Mouse (Mus musculus) thymus, adult 2 months (tissue): Measurements from ENCODE around the gene Utp18.

Source experiments
- CTCF ChIP-seq: fragments of 200-500 bp; IDR thresholded peaks from 2 replicates; pipeline ENCODE4 v1.5.1; 2012; ENCODE audit warnings: mild to moderate bottlenecking, control low read depth, low read length, moderate library complexity, borderline replicate concordance; ENCODE audit not compliant: control insufficient read depth, poor library complexity, insufficient read depth; ENCODE audit errors: extremely low read depth
- POLR2A ChIP-seq: fragments of 200-500 bp; IDR thresholded peaks from 2 replicates; pipeline ENCODE4 v1.6.1; 2012; ENCODE audit warnings: mild to moderate bottlenecking, low read length, control low read depth, moderate library complexity; ENCODE audit not compliant: control insufficient read depth, poor library complexity, insufficient read depth; ENCODE audit errors: extremely low read depth

- TF ChIP-seq CTCF: no peak
- TF ChIP-seq POLR2A: no peak
These were observed 73.3 kb downstream of the Utp18 start for GRCm38 (mm10) chr11:93812125-93812868.
